Mouse (Mus musculus) forebrain, embryonic 14.5 days (tissue): ENCODE measurements at regions not wholly inside any gene's neighbourhood (a gene's known extent, or its start where the extent isn't known, plus 50 kb on each side); places are given as distances from the start of the nearest gene placed in this dataset.

Experiments used
- ATAC-seq: fragments of 200-750 bp; cut with Nextera tagmentation; 2 replicates; pipeline ENCODE4 v1.8.0; 2017; ENCODE audit warnings: mild to moderate bottlenecking, moderate library complexity
- DNase-seq: peaks from one replicate; pipeline ENCODE4 v3.0.0-alpha.2; 2015; ENCODE audit warnings: low spot score
- H3K27ac ChIP-seq: fragments of 300-500 bp; sonication (generic); 2 replicates; pipeline ENCODE4 v1.5.1; 2014; ENCODE audit warnings: low read depth, mild to moderate bottlenecking, control low read depth, low read length, moderate library complexity
- H3K27me3 ChIP-seq: fragments of 300-500 bp; sonication (generic); replicated peaks from 2 replicates; pipeline ENCODE4 v1.6.1; 2014; ENCODE audit warnings: low read length, control low read depth, mixed read lengths; ENCODE audit not compliant: control insufficient read depth, insufficient read depth
- H3K36me3 ChIP-seq: fragments of 300-500 bp; sonication (generic); 2 replicates; pipeline ENCODE4 v1.6.1; 2014; ENCODE audit warnings: low read length, control low read depth; ENCODE audit not compliant: control insufficient read depth, insufficient read depth
- H3K4me1 ChIP-seq: fragments of 300-500 bp; sonication (generic); 2 replicates; pipeline ENCODE4 v1.6.1; 2014; ENCODE audit warnings: antibody characterized with exemption, low read length, control low read depth; ENCODE audit not compliant: control insufficient read depth, insufficient read depth
- H3K4me2 ChIP-seq: fragments of 300-500 bp; sonication (generic); 2 replicates; pipeline ENCODE4 v1.6.1; 2014; ENCODE audit warnings: mild to moderate bottlenecking, control low read depth, low read length
- H3K4me3 ChIP-seq: fragments of 300-500 bp; sonication (generic); 2 replicates; pipeline ENCODE4 v1.5.1; 2014; ENCODE audit warnings: low read depth, low read length, control low read depth
- H3K9ac ChIP-seq: fragments of 300-500 bp; sonication (generic); 2 replicates; pipeline ENCODE4 v1.6.1; 2014; ENCODE audit warnings: mild to moderate bottlenecking, low read length, control low read depth, moderate library complexity
- H3K9me3 ChIP-seq: fragments of 300-500 bp; sonication (generic); replicated peaks from 2 replicates; pipeline ENCODE4 v1.6.1; 2016; ENCODE audit warnings: low read length, control low read depth, mixed read lengths; ENCODE audit not compliant: control insufficient read depth
- WGBS: fragments of 180-500 bp; shearing (Covaris S2); extraction: QIAGEN DNeasy Blood & Tissue Kit; methylation state at CpG from one replicate; pipeline ENCODE4 v1.1.7; 2014; 5-methylcytosine and 5-hydroxymethylcytosine counted together

- no peak for ATAC-seq
- 77% methylated on average over 3 of the region's 3 CpGs for WGBS
- H3K9me3 ChIP-seq, result no peaks in the 10 kb centered on the region
- no peaks in the 10 kb centered on the region for H3K36me3 ChIP-seq
- H3K4me1 ChIP-seq, result no peaks in the 10 kb centered on the region
- DNase-seq, result no peak
- H3K27ac ChIP-seq, result no peak overlapping the region
- no peak overlapping the region for H3K4me3 ChIP-seq
- no peak overlapping the region for H3K9ac ChIP-seq
- H3K27me3 ChIP-seq, result no peaks in the 10 kb centered on the region
- H3K4me2 ChIP-seq, result no peak overlapping the region
These were observed 351.9 kb downstream of the Tbc1d22a start for GRCm38 (mm10) chr15:86566111-86566510.

- H3K27me3 ChIP-seq, result no peaks in the 10 kb centered on the region
- WGBS, result 4% methylated on average over 5 of the region's 5 CpGs
- H3K27ac ChIP-seq, result no peak overlapping the region
- no peak overlapping the region for H3K9ac ChIP-seq
- ATAC-seq (no peak), DNase-seq (no peak)
- H3K4me1 ChIP-seq, result no peaks in the 10 kb centered on the region
- H3K4me2 ChIP-seq, result no peak overlapping the region
- no peaks in the 10 kb centered on the region for H3K9me3 ChIP-seq
- no peaks in the 10 kb centered on the region for H3K36me3 ChIP-seq
- H3K4me3 ChIP-seq, result no peak overlapping the region
These were observed 360.1 kb downstream of the Tbc1d22a start for GRCm38 (mm10) chr15:86574311-86574710.

GRCm38 (mm10) chr15:86576666-86577065 is 362.4 kb downstream of the Tbc1d22a start:
- Histone ChIP-seq H3K4me1 (no peaks in the 10 kb centered on the region), H3K27me3 (no peaks in the 10 kb centered on the region), H3K9ac (no peak overlapping the region), H3K4me2 (no peak overlapping the region), H3K9me3 (no peaks in the 10 kb centered on the region), H3K27ac (no peak overlapping the region), H3K4me3 (no peak overlapping the region), H3K36me3 (no peaks in the 10 kb centered on the region)
- no peak for DNase-seq
- no peak for ATAC-seq
- WGBS, result 70% methylated on average over 5 of the region's 5 CpGs

- Histone ChIP-seq H3K4me1 (no peaks in the 10 kb centered on the region), H3K36me3 (no peaks in the 10 kb centered on the region), H3K9me3 (no peaks in the 10 kb centered on the region), H3K27ac (no peak overlapping the region), H3K4me3 (no peak overlapping the region), H3K27me3 (no peaks in the 10 kb centered on the region), H3K4me2 (no peak overlapping the region), H3K9ac (no peak overlapping the region)
- DNase-seq, result no peak
- ATAC-seq, result no peak
- WGBS, result 77% methylated on average over 16 of the region's 16 CpGs
These were observed 364.4 kb downstream of the Tbc1d22a start for GRCm38 (mm10) chr15:86578689-86579088.

GRCm38 (mm10) chr15:86582240-86583090 is 368.2 kb downstream of the Tbc1d22a start:
- Histone ChIP-seq H3K9me3 (no peaks in the 10 kb centered on the region), H3K4me2 (no peak overlapping the region), H3K4me1 (no peaks in the 10 kb centered on the region), H3K27ac (no peak overlapping the region), H3K4me3 (no peak overlapping the region), H3K9ac (no peak overlapping the region), H3K36me3 (no peaks in the 10 kb centered on the region), H3K27me3 (no peaks in the 10 kb centered on the region)
- ATAC-seq, result no peak
- DNase-seq, result no peak
- WGBS, result 82% methylated on average over 7 of the region's 7 CpGs

GRCm38 (mm10) chr15:86585716-86586115 is 371.5 kb downstream of the Tbc1d22a start:
- no peaks in the 10 kb centered on the region for H3K36me3 ChIP-seq
- WGBS, result 83% methylated on average over 4 of the region's 4 CpGs
- H3K4me1 ChIP-seq, result no peaks in the 10 kb centered on the region
- DNase-seq (no peak), ATAC-seq (no peak)
- no peak overlapping the region for H3K4me3 ChIP-seq
- no peaks in the 10 kb centered on the region for H3K9me3 ChIP-seq
- no peak overlapping the region for H3K27ac ChIP-seq
- no peak overlapping the region for H3K9ac ChIP-seq
- H3K27me3 ChIP-seq, result no peaks in the 10 kb centered on the region
- no peak overlapping the region for H3K4me2 ChIP-seq

- Histone ChIP-seq H3K9me3 (no peaks in the 10 kb centered on the region), H3K4me1 (no peaks in the 10 kb centered on the region), H3K27me3 (no peaks in the 10 kb centered on the region), H3K4me2 (no peak overlapping the region), H3K4me3 (no peak overlapping the region), H3K36me3 (no peaks in the 10 kb centered on the region), H3K9ac (no peak overlapping the region), H3K27ac (no peak overlapping the region)
- DNase-seq (no peak), ATAC-seq (no peak)
- 80% methylated on average over 6 of the region's 6 CpGs for WGBS
These were observed 372.9 kb downstream of the Tbc1d22a start for GRCm38 (mm10) chr15:86587209-86587608.

GRCm38 (mm10) chr15:86590033-86590432 is 375.8 kb downstream of the Tbc1d22a start:
- DNase-seq, result no peak

GRCm38 (mm10) chr15:86590896-86591295 is 376.6 kb downstream of the Tbc1d22a start:
- H3K4me1 ChIP-seq, result no peaks in the 10 kb centered on the region
- no peak overlapping the region for H3K9ac ChIP-seq
- H3K27me3 ChIP-seq, result no peaks in the 10 kb centered on the region
- H3K36me3 ChIP-seq, result no peaks in the 10 kb centered on the region
- DNase-seq (no peak), ATAC-seq (no peak)
- H3K9me3 ChIP-seq, result no peaks in the 10 kb centered on the region
- H3K4me2 ChIP-seq, result no peak overlapping the region
- 77% methylated on average over 5 of the region's 5 CpGs for WGBS
- H3K27ac ChIP-seq, result no peak overlapping the region
- no peak overlapping the region for H3K4me3 ChIP-seq

More at GRCm38 (mm10) chr15:86590033-86590432, 375.8 kb downstream of the Tbc1d22a start:
- Histone ChIP-seq H3K36me3 (no peaks in the 10 kb centered on the region), H3K4me1 (no peaks in the 10 kb centered on the region), H3K4me3 (no peak overlapping the region), H3K4me2 (no peak overlapping the region), H3K9me3 (no peaks in the 10 kb centered on the region), H3K27ac (no peak overlapping the region), H3K9ac (no peak overlapping the region), H3K27me3 (no peaks in the 10 kb centered on the region)
- ATAC-seq, result no peak
- 74% methylated on average over 7 of the region's 7 CpGs for WGBS
